In genomic region chr9:58326477-58327180, GRCm38 (mm10) we compare ENCODE assay signal across 1 mouse cellular context.
TF ChIP-seq lines count a peak whose summit lies in the region.

No protein-coding gene starts in this region.

TF ChIP-seq in MEL, 35 proteins besides CTCF, POLR2A, EP300 and RAD21 (continued from another document):
- TF ChIP-seq E2F4 (IDR thresholded peaks at IDR 0.05; ENCODE audit: borderline replicate concordance, low read depth, low read length) (no peak), TAL1 (IDR thresholded peaks at IDR 0.05; ENCODE audit: low read length) (0 out of 2 replicates have a peak, but pooled peaks have one; percentile 4), RCOR1 (IDR thresholded peaks at IDR 0.05; ENCODE audit: low read depth, low read length) (no peak), MXI1 (IDR thresholded peaks at IDR 0.05; ENCODE audit: low read depth, low read length) (no peak), MYC (IDR thresholded peaks at IDR 0.05; ENCODE audit: low read depth, low read length) (no peak), MAFK (IDR thresholded peaks at IDR 0.05; ENCODE audit: borderline replicate concordance, low read depth, low read length) (no peak), JUND (IDR thresholded peaks at IDR 0.05; ENCODE audit: low read depth, low read length) (no peak), MAZ (IDR thresholded peaks at IDR 0.05; ENCODE audit: low read depth, low read length) (no peak), TCF12 (IDR thresholded peaks at IDR 0.05; ENCODE audit: low read depth, low read length) (0 out of 2 replicates have a peak, but pooled peaks have one; percentile 17), TBP (IDR thresholded peaks at IDR 0.05; ENCODE audit: low read depth, low read length) (no peak), GATA1 (IDR thresholded peaks at IDR 0.05; ENCODE audit: low read depth, low read length) (no peak), MYB (IDR thresholded peaks at IDR 0.05; ENCODE audit: low read depth, low read length) (no peak), MEF2A (IDR thresholded peaks at IDR 0.05; ENCODE audit: extremely low read depth, insufficient replicate concordance, low read depth, low read length, poor library complexity, severe bottlenecking) (no peak), SIN3A (IDR thresholded peaks at IDR 0.05; ENCODE audit: low read length) (no peak), ELF1 (IDR thresholded peaks at IDR 0.05; ENCODE audit: low read depth, low read length) (no peak), ZC3H11A (IDR thresholded peaks at IDR 0.05; ENCODE audit: low read depth, low read length) (no peak)
